Mouse (Mus musculus) lung, embryonic 14.5 days (tissue): Measurements from ENCODE around the gene Wdr47. TPM values are rescaled to one million over a fixed set of nuclear protein-coding genes. Genes with fewer than 3 reads are reported as not detected.
"Not testable (repeated sequence)": the region's sequence is repeated elsewhere in the genome, so short reads cannot be mapped to it uniquely, and the experiment has no call there.

ENCODE experiments used
- ATAC-seq: fragments of 200-750 bp; cut with Nextera tagmentation; 2 replicates; pipeline ENCODE4 v1.8.0; 2017; ENCODE audit warnings: mild to moderate bottlenecking, moderate TSS enrichment, moderate library complexity; ENCODE audit not compliant: insufficient read depth
- DNase-seq: peaks from one replicate; pipeline ENCODE4 v3.0.0-alpha.2; 2015
- H3K27ac ChIP-seq: fragments of 300-500 bp; sonication (generic); 2 replicates; pipeline ENCODE4 v1.5.1; 2014; ENCODE audit warnings: low read depth, mild to moderate bottlenecking, moderate library complexity
- H3K27me3 ChIP-seq: fragments of 300-500 bp; sonication (generic); 2 replicates; pipeline ENCODE4 v1.6.1; 2014; ENCODE audit warnings: low read length, control low read depth; ENCODE audit not compliant: insufficient read depth
- H3K36me3 ChIP-seq: fragments of 300-500 bp; sonication (generic); 2 replicates; pipeline ENCODE4 v1.6.1; 2014; ENCODE audit warnings: control low read depth; ENCODE audit not compliant: insufficient read depth
- H3K4me1 ChIP-seq: fragments of 300-500 bp; sonication (generic); 2 replicates; pipeline ENCODE4 v1.6.1; 2014; ENCODE audit warnings: antibody characterized with exemption, control low read depth; ENCODE audit not compliant: insufficient read depth
- H3K4me2 ChIP-seq: fragments of 300-500 bp; sonication (generic); 2 replicates; pipeline ENCODE4 v1.6.1; 2014; ENCODE audit warnings: mild to moderate bottlenecking
- H3K4me3 ChIP-seq: fragments of 300-500 bp; sonication (generic); 2 replicates; pipeline ENCODE4 v1.5.1; 2014; ENCODE audit warnings: low read depth, low read length
- H3K9ac ChIP-seq: fragments of 300-500 bp; sonication (generic); 2 replicates; pipeline ENCODE4 v1.6.1; 2014
- H3K9me3 ChIP-seq: fragments of 300-500 bp; sonication (generic); 2 replicates; pipeline ENCODE4 v1.6.1; 2016; ENCODE audit warnings: low read depth, low read length, control low read depth
- CTCF ChIP-seq: IDR thresholded peaks from 2 replicates; pipeline ENCODE4 v1.5.1; 2016; ENCODE audit warnings: antibody characterized with exemption, low read depth
- WGBS: fragments of 180-500 bp; shearing (Covaris S2); extraction: QIAGEN DNeasy Blood & Tissue Kit; methylation state at CpG from one replicate; pipeline ENCODE4 v1.1.7; 2014; 5-methylcytosine and 5-hydroxymethylcytosine counted together
- polyA plus RNA-seq: library from polyadenylated mRNA; unstranded; fragments of >200 nt; fragmentation: Nextera tagmentation; extraction: Ambion mirVana; gene quantifications from 2 replicates; pipeline ENCODE4 v1.2.1, GENCODE M21; 2014

The Wdr47 gene
- polyA plus RNA-seq, 1 experiment from 2014 or later = 10.7 TPM

DNA sequence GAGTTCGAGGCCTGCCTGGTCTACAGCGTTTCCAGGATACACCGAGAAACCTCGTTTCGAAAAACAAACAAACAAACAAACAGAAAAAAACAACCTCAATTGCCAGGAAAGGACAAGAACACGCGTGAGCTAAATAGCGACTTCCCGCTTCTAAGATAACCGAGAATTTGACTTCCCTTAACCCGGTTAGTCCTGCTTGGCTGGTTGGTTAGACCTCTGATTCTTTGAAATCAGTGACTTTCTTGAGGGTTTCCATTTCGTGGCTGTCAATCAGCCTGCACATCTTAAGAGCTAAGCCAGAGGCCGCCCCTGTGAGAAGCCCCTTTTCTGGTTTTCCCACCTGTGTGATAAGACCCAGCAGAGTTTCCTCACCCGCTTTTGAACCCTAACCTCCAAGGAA is 63.5 kb downstream of the Wdr47 start:
- Histone ChIP-seq H3K9me3 (no peaks in the 10 kb centered on the region), H3K36me3 (0 out of 2 replicates have a peak, but pooled peaks cover 2% of the 10 kb centered on the region), H3K4me1 (peaks cover 4% of the 10 kb centered on the region; the same call in 1 of the 2 replicates), H3K27me3 (no peaks in the 10 kb centered on the region), H3K4me3 (peak overlapping the region; percentile 79), H3K9ac (peak overlapping the region; percentile 89), H3K4me2 (peak overlapping the region; percentile 75), H3K27ac (no peak overlapping the region; the same call in 1 of the 2 replicates)
- DNase-seq (peak; percentile 42), ATAC-seq (no peak)
- 11% methylated on average over 14 of the region's 14 CpGs for WGBS
- no peak for TF ChIP-seq CTCF

DNA sequence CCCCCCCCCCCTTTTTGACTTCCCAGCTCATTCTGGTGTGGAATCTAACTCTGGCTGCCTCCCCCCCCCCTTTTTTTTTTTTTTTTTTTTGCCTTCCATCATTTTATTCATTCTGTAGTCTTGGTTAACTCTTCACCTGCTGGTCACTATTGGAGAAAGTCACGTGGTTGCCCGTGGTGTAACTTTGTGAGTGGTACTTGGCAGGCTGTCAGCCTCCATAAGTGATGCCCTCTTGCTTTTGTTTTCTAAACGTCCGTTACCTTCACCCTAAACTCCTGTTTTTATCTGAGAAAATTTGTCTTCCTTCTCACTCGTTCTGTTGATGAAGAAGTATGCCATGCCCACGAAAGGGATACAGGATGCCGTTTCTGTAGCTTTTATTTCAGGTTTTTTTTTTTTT is 64.4 kb downstream of the Wdr47 start:
- no peak for TF ChIP-seq CTCF
- Histone ChIP-seq H3K4me3 (no peak overlapping the region), H3K9me3 (no peaks in the 10 kb centered on the region), H3K36me3 (0 out of 2 replicates have a peak, but pooled peaks cover 4% of the 10 kb centered on the region), H3K9ac (no peak overlapping the region), H3K27me3 (no peaks in the 10 kb centered on the region), H3K4me2 (peak overlapping the region; percentile 75), H3K4me1 (peaks cover 4% of the 10 kb centered on the region; the same call in 1 of the 2 replicates), H3K27ac (no peak overlapping the region)
- ATAC-seq = no peak
- no peak for DNase-seq
- WGBS = 82% methylated on average over 7 of the region's 7 CpGs

DNA sequence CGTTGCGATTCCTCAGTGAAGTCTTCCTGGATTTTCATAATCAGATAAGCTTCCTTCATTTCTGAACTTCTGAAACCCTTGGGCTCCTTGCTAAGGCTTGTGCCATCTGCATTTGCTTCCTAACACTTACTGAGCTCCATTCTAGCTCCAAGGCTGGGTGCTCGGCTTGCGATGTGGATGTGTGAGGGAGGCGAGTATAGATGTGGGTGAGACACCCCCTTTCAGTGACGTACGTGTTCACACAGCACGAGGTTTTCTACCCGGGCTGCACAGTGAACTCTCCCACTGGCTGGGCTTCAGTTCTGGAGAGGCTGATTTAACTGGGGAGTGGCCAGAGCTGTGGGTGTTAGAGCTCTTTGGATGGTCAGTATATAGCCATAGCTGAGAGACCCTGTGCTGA is 67.5 kb downstream of the Wdr47 start:
- Histone ChIP-seq H3K9me3 (no peaks in the 10 kb centered on the region), H3K4me1 (peaks cover 4% of the 10 kb centered on the region; the same call in 1 of the 2 replicates), H3K27ac (no peak overlapping the region), H3K27me3 (no peaks in the 10 kb centered on the region), H3K9ac (no peak overlapping the region), H3K4me3 (no peak overlapping the region), H3K36me3 (peaks cover 26% of the 10 kb centered on the region), H3K4me2 (no peak overlapping the region)
- WGBS = 92% methylated on average over 9 of the region's 9 CpGs
- TF ChIP-seq CTCF = no peak
- no peak for ATAC-seq
- no peak for DNase-seq

GRCm38 (mm10) chr3:108660941-108661340 is 69.9 kb downstream of the Wdr47 start:
- peaks cover 34% of the 10 kb centered on the region for H3K36me3 ChIP-seq
- no peaks in the 10 kb centered on the region for H3K4me1 ChIP-seq

DNA sequence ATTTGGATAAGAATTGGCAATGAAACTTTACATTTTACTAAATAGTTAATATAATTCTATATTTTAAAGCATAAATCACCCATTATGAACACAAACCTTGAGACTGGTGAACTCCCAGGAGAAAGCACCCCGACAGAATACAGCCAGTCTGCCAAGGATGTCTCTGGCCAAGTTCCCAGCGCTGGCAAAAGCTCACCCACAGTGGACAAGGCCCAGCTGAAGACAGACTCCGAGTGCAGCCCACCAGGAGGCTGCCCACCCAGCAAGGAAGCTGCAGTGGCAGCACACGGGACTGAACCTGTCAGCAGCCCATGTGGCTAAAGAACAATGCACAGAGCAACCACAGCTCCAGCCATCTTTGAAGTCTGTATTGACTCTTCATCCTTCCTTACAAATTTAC is 85.5 kb downstream of the Wdr47 start:
- Histone ChIP-seq H3K9ac (no peak overlapping the region), H3K27me3 (no peaks in the 10 kb centered on the region), H3K4me2 (no peak overlapping the region), H3K9me3 (no peaks in the 10 kb centered on the region), H3K4me3 (no peak overlapping the region), H3K36me3 (peaks cover 91% of the 10 kb centered on the region), H3K4me1 (no peaks in the 10 kb centered on the region), H3K27ac (no peak overlapping the region)
- 66% methylated on average over 4 of the region's 4 CpGs for WGBS
- no peak for DNase-seq
- no peak for ATAC-seq
- no peak for TF ChIP-seq CTCF

More at GRCm38 (mm10) chr3:108660941-108661340, 69.9 kb downstream of the Wdr47 start:
- TF ChIP-seq CTCF = peak; percentile 24; the same call in 1 of the 2 replicates
- H3K4me2 ChIP-seq = no peak overlapping the region
- no peaks in the 10 kb centered on the region for H3K9me3 ChIP-seq
- DNase-seq = peak; percentile 26
- H3K9ac ChIP-seq = no peak overlapping the region
- H3K4me3 ChIP-seq = no peak overlapping the region
- no peaks in the 10 kb centered on the region for H3K27me3 ChIP-seq
- WGBS = 90% methylated on average over 1 of the region's 1 CpGs
- no peak overlapping the region for H3K27ac ChIP-seq
- no peak for ATAC-seq

DNA sequence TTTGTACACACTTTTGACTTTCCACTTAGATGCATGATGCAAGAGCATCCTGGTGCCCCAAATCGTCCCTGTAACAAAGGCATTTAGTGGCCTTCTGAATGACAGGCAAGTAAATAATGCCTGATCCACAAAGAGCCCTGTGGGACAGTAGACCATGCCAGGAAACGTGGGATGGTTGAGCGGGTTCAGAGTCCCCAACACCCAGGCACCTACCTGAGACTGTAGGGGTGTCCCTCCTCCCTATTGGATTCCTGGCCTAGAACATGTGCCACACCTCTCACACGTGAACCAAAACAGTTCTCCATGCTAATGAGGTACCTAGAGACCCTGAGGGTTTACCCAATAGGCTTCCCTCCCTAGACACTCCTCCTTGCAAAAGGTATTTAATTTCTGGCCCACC is 89.9 kb downstream of the Wdr47 start:
- TF ChIP-seq CTCF = no peak
- no peaks in the 10 kb centered on the region for H3K27me3 ChIP-seq
- no peak for DNase-seq
- no peak for ATAC-seq
- no peak overlapping the region for H3K27ac ChIP-seq
- peaks cover 96% of the 10 kb centered on the region for H3K36me3 ChIP-seq
- WGBS = 79% methylated on average over 4 of the region's 4 CpGs
- no peaks in the 10 kb centered on the region for H3K4me1 ChIP-seq
- no peak overlapping the region for H3K4me3 ChIP-seq
- no peak overlapping the region for H3K9ac ChIP-seq
- no peaks in the 10 kb centered on the region for H3K9me3 ChIP-seq
- H3K4me2 ChIP-seq = no peak overlapping the region

- not testable (repeated sequence) for H3K9me3 ChIP-seq, ATAC-seq, DNase-seq, H3K4me3 ChIP-seq, H3K9ac ChIP-seq, H3K4me2 ChIP-seq, H3K27me3 ChIP-seq, H3K4me1 ChIP-seq, H3K27ac ChIP-seq
- peaks cover 83% of the 10 kb centered on the region for H3K36me3 ChIP-seq
- WGBS = 81% methylated on average over 5 of the region's 5 CpGs
Measured at GRCm38 (mm10) chr3:108683597-108683996, 92.5 kb downstream of the Wdr47 start.

- no peak for TF ChIP-seq CTCF
- no peak overlapping the region for H3K4me3 ChIP-seq
- no peak overlapping the region for H3K9ac ChIP-seq
- peaks cover 81% of the 10 kb centered on the region for H3K36me3 ChIP-seq
- WGBS = 97% methylated on average over 7 of the region's 7 CpGs
- H3K27me3 ChIP-seq = no peaks in the 10 kb centered on the region
- no peak overlapping the region for H3K27ac ChIP-seq
- no peak overlapping the region for H3K4me2 ChIP-seq
- no peak for DNase-seq
- no peak for ATAC-seq
- H3K4me1 ChIP-seq = no peaks in the 10 kb centered on the region
- H3K9me3 ChIP-seq = no peaks in the 10 kb centered on the region
Measured at GRCm38 (mm10) chr3:108685701-108686100, 94.6 kb downstream of the Wdr47 start.
